Mouse (Mus musculus) lung, postnatal 0 days (tissue): ENCODE data around the gene Wnt11. TPM values are rescaled to one million over a fixed set of nuclear protein-coding genes. Genes with fewer than 3 reads are reported as not detected.

Source experiments
- ATAC-seq: fragments of 200-750 bp; cut with Nextera tagmentation; 2 replicates; pipeline ENCODE4 v1.8.0; 2017; ENCODE audit warnings: moderate library complexity
- DNase-seq: peaks from one replicate; pipeline ENCODE4 v3.0.0-alpha.2; 2016; ENCODE audit warnings: low spot score
- H3K27ac ChIP-seq: fragments of 300-500 bp; sonication (generic); 2 replicates; pipeline ENCODE4 v1.5.1; 2014; ENCODE audit warnings: antibody characterized with exemption, mild to moderate bottlenecking, low read length, mixed read lengths
- H3K27me3 ChIP-seq: fragments of 300-500 bp; sonication (generic); replicated peaks from 2 replicates; pipeline ENCODE4 v1.6.1; 2014; ENCODE audit warnings: low read length, mixed read lengths; ENCODE audit not compliant: insufficient read depth
- H3K36me3 ChIP-seq: fragments of 300-500 bp; sonication (generic); 2 replicates; pipeline ENCODE4 v1.6.1; 2014; ENCODE audit warnings: low read length, mixed read lengths; ENCODE audit not compliant: insufficient read depth
- H3K4me1 ChIP-seq: fragments of 300-500 bp; sonication (generic); 2 replicates; pipeline ENCODE4 v1.6.1; 2014; ENCODE audit warnings: antibody characterized with exemption, low read depth, low read length, mixed read lengths; ENCODE audit not compliant: insufficient read depth
- H3K4me2 ChIP-seq: fragments of 300-500 bp; sonication (generic); replicated peaks from 2 replicates; pipeline ENCODE4 v1.6.1; 2014; ENCODE audit warnings: low read depth, mild to moderate bottlenecking, low read length, moderate library complexity, mixed read lengths
- H3K4me3 ChIP-seq: fragments of 300-500 bp; sonication (generic); 2 replicates; pipeline ENCODE4 v1.5.1; 2014; ENCODE audit warnings: low read depth, low read length
- H3K9ac ChIP-seq: fragments of 300-500 bp; sonication (generic); replicated peaks from 2 replicates; pipeline ENCODE4 v1.6.1; 2014; ENCODE audit warnings: low read depth, mild to moderate bottlenecking
- H3K9me3 ChIP-seq: fragments of 300-500 bp; sonication (generic); 2 replicates; pipeline ENCODE4 v1.6.1; 2016; ENCODE audit warnings: low read length, mixed read lengths
- CTCF ChIP-seq: IDR thresholded peaks from 2 replicates; pipeline ENCODE4 v1.5.1; 2016; ENCODE audit warnings: antibody characterized with exemption, mild to moderate bottlenecking
- EP300 ChIP-seq: IDR thresholded peaks from 2 replicates; pipeline ENCODE4 v1.6.1; 2016; ENCODE audit warnings: antibody characterized with exemption, mild to moderate bottlenecking, control low read depth
- WGBS: fragments of 180-500 bp; shearing (Covaris S2); extraction: QIAGEN DNeasy Blood & Tissue Kit; methylation state at CpG from one replicate; pipeline ENCODE4 v1.1.7; 2014; 5-methylcytosine and 5-hydroxymethylcytosine counted together
- polyA plus RNA-seq: library from polyadenylated mRNA; unstranded; fragments of >200 nt; fragmentation: Nextera tagmentation; extraction: Ambion mirVana; gene quantifications from 2 replicates; pipeline ENCODE4 v1.2.1, GENCODE M21; 2015

The Wnt11 gene
- polyA plus RNA-seq, 1 experiment from 2014 or later, result 10.5 TPM

DNA sequence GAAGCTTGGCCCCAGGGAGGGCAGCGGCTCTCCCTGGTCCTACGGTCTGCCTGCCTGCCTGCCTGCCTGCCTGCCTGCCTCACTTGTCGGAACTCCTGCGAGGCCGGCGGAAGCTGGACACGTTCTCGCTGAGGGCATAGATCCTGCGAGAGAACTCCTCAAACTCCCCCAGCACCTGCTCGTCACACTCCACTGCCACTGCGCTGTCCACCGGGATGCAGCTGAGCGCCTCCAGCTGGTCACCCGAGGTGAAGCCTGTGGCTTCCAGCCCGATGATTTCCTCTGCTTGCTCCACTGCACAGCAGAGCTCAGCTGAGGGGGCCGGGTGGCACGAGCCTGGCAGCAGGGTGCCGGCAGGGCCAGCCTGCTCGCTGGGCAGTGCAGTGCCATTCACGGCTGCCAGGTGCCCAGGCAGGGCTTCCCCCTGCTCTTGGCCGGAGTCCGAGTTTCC lies 52.9 kb downstream of the Wnt11 start:
- Histone ChIP-seq H3K27ac (no peak overlapping the region), H3K4me2 (no peak overlapping the region), H3K27me3 (no peaks in the 10 kb centered on the region), H3K4me1 (no peaks in the 10 kb centered on the region), H3K9me3 (no peaks in the 10 kb centered on the region), H3K9ac (no peak overlapping the region), H3K36me3 (peaks cover 6% of the 10 kb centered on the region; the same call in 1 of the 2 replicates), H3K4me3 (no peak overlapping the region)
- DNase-seq (no peak), ATAC-seq (no peak)
- TF ChIP-seq EP300 (no peak), CTCF (no peak)
- 72% methylated on average over 22 of the region's 22 CpGs for WGBS

DNA sequence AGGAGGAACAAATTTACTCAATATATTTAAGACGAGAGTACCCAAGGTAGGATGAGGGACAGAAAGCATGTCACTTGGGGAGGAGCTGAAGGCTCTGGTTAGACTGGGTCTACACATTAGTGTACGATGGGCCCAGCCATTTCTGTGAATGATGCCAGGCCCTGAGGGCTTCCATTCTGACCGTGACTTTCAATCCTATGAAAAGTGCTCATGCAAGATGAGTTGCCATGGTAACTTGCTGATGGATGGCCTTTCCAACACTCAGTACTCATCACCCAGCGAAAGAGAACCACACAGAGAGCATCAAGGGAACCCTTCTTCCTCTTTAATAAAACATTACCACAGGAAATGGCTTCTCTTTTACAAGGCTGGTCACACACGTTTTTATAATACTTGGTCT lies 53.9 kb downstream of the Wnt11 start:
- Histone ChIP-seq H3K27ac (no peak overlapping the region), H3K9ac (no peak overlapping the region), H3K27me3 (no peaks in the 10 kb centered on the region), H3K4me3 (no peak overlapping the region), H3K9me3 (no peaks in the 10 kb centered on the region), H3K36me3 (peaks cover 6% of the 10 kb centered on the region; the same call in 1 of the 2 replicates), H3K4me2 (no peak overlapping the region), H3K4me1 (no peaks in the 10 kb centered on the region)
- DNase-seq (no peak), ATAC-seq (no peak)
- TF ChIP-seq CTCF, result no peak
- TF ChIP-seq EP300, result no peak
- WGBS, result 68% methylated on average over 5 of the region's 5 CpGs

DNA sequence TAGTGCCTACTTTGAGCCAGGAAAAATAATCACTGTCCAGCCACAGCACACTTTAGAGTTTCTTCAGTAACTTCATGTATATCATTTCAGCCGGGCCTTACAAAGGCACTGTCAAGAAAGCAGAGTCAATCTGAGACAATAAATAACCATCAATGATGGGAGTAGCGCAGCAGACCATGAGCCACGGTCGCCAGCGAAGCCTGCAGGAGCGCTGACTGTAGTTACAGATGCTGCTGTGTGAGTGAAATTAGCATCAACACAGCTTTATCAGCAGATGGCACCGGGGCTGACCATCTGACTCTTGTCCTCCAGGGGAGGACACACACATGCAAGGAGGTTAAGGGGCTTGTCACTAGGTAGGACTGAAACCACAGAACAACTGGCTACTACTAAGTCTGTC lies 54.3 kb downstream of the Wnt11 start:
- DNase-seq, result no peak
- WGBS, result 72% methylated on average over 7 of the region's 7 CpGs
- Histone ChIP-seq H3K9me3 (no peaks in the 10 kb centered on the region), H3K4me1 (no peaks in the 10 kb centered on the region), H3K36me3 (peaks cover 6% of the 10 kb centered on the region; the same call in 1 of the 2 replicates), H3K9ac (no peak overlapping the region), H3K4me2 (no peak overlapping the region), H3K27me3 (no peaks in the 10 kb centered on the region), H3K27ac (no peak overlapping the region), H3K4me3 (no peak overlapping the region)
- TF ChIP-seq CTCF (no peak), EP300 (no peak)
- no peak for ATAC-seq

DNA sequence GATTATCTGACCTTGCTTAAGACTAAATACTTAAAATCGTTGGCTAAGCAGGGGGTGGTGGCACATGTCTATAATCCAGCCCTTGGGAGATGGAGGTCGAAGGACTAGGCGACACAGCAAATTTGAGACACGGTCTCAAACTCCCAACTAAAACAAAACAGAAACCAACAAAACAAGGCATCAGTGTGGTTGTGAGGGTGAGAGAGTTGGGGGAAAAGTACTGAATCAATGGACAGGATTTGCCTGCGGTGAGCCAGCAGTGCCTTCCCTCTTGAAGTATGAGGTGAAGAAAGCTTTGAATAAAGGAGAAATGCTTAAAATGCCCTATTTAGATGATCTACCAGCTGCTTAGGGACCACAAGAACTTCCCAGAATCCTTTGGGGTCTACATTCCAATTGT lies 58.2 kb downstream of the Wnt11 start:
- H3K27ac ChIP-seq, result no peak overlapping the region
- ATAC-seq (no peak), DNase-seq (no peak)
- WGBS, result 84% methylated on average over 5 of the region's 5 CpGs
- H3K4me1 ChIP-seq, result no peaks in the 10 kb centered on the region
- no peak overlapping the region for H3K4me3 ChIP-seq
- no peaks in the 10 kb centered on the region for H3K27me3 ChIP-seq
- H3K9ac ChIP-seq, result no peak overlapping the region
- H3K36me3 ChIP-seq, result peaks cover 6% of the 10 kb centered on the region; the same call in 1 of the 2 replicates
- no peak overlapping the region for H3K4me2 ChIP-seq
- no peak for TF ChIP-seq EP300
- TF ChIP-seq CTCF, result no peak
- H3K9me3 ChIP-seq, result no peaks in the 10 kb centered on the region

DNA sequence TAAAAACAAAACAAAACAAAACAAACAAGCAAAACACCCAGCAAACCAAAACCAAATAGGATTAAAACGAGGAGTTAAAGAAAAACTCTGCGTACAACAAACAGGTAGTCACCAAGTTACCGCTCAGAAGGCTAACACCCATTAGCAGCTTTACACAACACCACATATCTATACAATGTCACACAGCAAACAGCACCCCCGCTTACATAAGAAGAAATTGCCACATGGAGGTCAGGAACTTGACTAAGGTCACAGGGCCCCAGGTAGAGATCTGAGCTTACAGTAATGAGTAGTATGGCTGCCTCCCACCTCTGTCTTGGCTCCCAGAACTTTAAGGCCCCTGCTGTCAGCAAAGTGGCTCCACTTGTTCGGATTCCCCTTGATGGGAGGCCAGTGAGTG lies 59.4 kb downstream of the Wnt11 start:
- Histone ChIP-seq H3K27ac (no peak overlapping the region), H3K9ac (no peak overlapping the region), H3K4me2 (no peak overlapping the region), H3K4me1 (no peaks in the 10 kb centered on the region), H3K9me3 (no peaks in the 10 kb centered on the region), H3K36me3 (0 out of 2 replicates have a peak, but pooled peaks cover 1% of the 10 kb centered on the region), H3K4me3 (no peak overlapping the region), H3K27me3 (no peaks in the 10 kb centered on the region)
- WGBS, result 92% methylated on average over 5 of the region's 5 CpGs
- DNase-seq, result no peak
- no peak for TF ChIP-seq EP300
- no peak for TF ChIP-seq CTCF
- no peak for ATAC-seq

DNA sequence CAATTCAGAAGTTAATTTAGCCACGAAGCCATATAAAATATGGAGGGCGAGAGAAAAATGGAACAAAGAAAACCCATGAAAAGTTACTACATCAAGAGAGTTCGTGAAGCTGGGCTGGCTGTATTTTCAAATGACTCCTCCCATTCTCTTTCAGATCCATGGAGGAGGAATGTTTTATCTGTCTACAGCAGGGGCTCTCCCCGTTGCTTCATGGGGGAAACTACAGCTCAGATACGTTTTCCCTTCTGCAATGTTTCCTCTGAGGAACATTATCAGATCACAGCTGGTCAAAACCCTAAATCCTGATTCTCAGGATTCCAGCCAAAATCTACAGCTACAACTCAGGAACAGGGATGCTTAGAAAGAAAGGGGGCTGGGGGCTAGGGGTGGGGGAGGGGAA lies 59.9 kb downstream of the Wnt11 start:
- H3K27ac ChIP-seq, result no peak overlapping the region
- no peak overlapping the region for H3K4me2 ChIP-seq

DNA sequence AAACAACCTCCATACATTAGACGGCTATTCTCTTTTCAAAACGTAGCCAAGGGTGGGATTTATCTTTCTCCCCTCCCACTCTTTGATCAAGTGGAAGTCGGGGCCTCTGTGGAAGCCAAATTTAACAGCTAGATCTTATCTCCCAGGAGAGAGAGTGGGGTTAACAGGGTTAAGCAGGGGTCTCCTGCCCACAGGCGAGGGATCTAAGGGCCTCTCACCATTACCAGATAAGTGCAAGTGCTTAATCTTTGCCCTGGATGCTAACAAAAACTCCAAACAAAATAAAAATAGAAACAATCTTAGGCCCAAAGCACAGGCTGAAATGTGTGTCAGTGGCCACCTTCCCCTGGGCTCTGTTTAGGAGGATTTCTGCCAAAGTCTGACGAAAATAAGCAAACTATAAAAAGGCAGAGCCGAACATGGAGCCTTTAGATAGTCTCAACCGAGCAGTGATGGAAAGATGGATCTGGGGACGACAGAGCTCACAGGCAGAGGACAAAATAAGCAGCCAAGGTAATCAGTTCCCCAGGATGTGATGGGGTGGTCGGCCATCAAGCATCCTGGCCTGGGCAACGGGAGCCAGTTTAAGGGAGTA lies 60.7 kb downstream of the Wnt11 start:
- WGBS, result 24% methylated on average over 10 of the region's 10 CpGs
- H3K27me3 ChIP-seq, result no peaks in the 10 kb centered on the region
- H3K9ac ChIP-seq, result no peak overlapping the region
- no peaks in the 10 kb centered on the region for H3K9me3 ChIP-seq
- H3K4me1 ChIP-seq, result peaks cover 6% of the 10 kb centered on the region
- H3K4me2 ChIP-seq, result no peak overlapping the region
- H3K4me3 ChIP-seq, result no peak overlapping the region
- no peak overlapping the region for H3K27ac ChIP-seq
- no peak for ATAC-seq
- no peaks in the 10 kb centered on the region for H3K36me3 ChIP-seq
- TF ChIP-seq CTCF (no peak), EP300 (no peak)
- no peak for DNase-seq

More for the DNA sequence above, 59.9 kb downstream of the Wnt11 start:
- H3K4me1 ChIP-seq, result no peaks in the 10 kb centered on the region; the same call in 1 of the 2 replicates
- WGBS, result 49% methylated on average over 5 of the region's 5 CpGs
- H3K36me3 ChIP-seq, result no peaks in the 10 kb centered on the region
- TF ChIP-seq EP300 (no peak), CTCF (no peak)
- DNase-seq (peak; percentile 37), ATAC-seq (no peak)
- H3K4me3 ChIP-seq, result no peak overlapping the region
- no peak overlapping the region for H3K9ac ChIP-seq
- H3K27me3 ChIP-seq, result no peaks in the 10 kb centered on the region
- H3K9me3 ChIP-seq, result no peaks in the 10 kb centered on the region
